Comparison of ENCODE assay signal across 13 mouse cellular contexts in the genomic region with DNA sequence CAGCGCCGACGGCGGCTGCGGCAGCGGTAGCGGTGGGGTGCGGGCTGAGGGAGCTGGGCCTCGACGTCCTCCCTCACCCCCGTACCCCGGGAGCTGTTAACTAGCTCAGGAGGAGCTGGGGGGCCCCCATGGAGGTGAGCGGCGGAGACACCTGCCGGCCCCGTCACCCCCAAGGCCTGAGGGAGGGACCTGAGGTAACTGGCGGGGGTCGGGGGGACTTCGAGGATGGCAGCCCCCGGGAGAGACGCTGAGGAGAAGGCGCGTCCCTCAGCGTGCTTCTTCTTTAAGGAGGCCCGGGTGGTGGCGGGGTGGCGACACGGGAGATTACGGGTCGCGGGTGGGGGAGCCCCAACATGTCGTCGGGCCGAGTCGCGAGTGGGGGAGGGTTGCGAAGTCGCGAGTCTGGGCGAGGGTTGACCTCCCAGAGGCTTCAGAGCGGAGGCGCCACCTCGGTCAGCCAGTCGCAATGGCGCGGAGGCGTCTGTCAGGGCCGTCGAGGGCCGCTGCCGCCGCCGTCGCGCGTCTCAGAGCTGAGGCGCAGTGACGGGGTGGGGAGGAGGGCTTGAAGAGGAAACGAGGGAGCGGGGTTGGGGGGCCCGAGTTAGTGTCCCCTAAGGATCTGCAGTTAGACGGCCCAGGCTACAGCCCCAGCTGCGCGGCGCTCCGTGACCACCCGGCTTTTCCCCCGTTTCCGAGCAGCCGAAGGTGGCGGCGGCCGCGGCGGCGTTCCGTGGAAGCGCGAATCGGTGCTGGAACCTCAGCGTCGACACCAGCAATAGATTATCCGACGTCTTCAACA. TPM values are rescaled to one million over a fixed set of nuclear protein-coding genes. Genes with fewer than 3 reads are reported as not detected.
DNase-seq lines count a peak whose midpoint lies in the region; ATAC-seq and TF ChIP-seq lines count a peak whose summit lies in the region.
"Had no signal": no experiment of that assay in that cellular context is flagged by ENCODE, and none has a peak within 500 bp of the region (broad histone marks: within the 10 kb centered on the region; RNA-seq: fewer than 3 reads in every experiment).

No protein-coding gene starts in this region.

- H3K36me3 ChIP-seq in heart, embryonic 14.5 days (ENCODE audit: control insufficient read depth, insufficient read depth, low read length): no peaks in the 10 kb centered on the region
- no peaks in the 10 kb centered on the region for H3K36me3 ChIP-seq in midbrain, postnatal 0 days (ENCODE audit: insufficient read depth, low read length)
- H3K36me3 ChIP-seq in midbrain, embryonic 15.5 days (replicated peaks): no peaks in the 10 kb centered on the region
- no peaks in the 10 kb centered on the region for H3K36me3 ChIP-seq in intestine, embryonic 16.5 days (ENCODE audit: control insufficient read depth, insufficient read depth, low read length)

- no peak for TF ChIP-seq CTCF in midbrain, postnatal 0 days (IDR thresholded peaks at IDR 0.05)

- peaks cover 0 to 2% of the 10 kb centered on the region in 2 experiments; a peak in 1 of 4 replicates for H3K4me1 ChIP-seq in heart, embryonic 14.5 days (ENCODE audit: control insufficient read depth in 2 of 2, insufficient read depth in 2 of 2, low read length in 2 of 2)
- no peaks in the 10 kb centered on the region for H3K4me1 ChIP-seq in midbrain, postnatal 0 days (ENCODE audit: insufficient read depth, low read length)
- no peaks in the 10 kb centered on the region for H3K4me1 ChIP-seq in midbrain, embryonic 15.5 days
- H3K4me1 ChIP-seq in intestine, embryonic 16.5 days (ENCODE audit: control insufficient read depth, insufficient read depth, low read length): no peaks in the 10 kb centered on the region

- peak overlapping the region; percentile 2 to 34; a peak in 3 of 4 replicates for H3K4me3 ChIP-seq in heart, embryonic 14.5 days (ENCODE audit: control insufficient read depth in 1 of 2, insufficient read depth in 1 of 2, low read depth in 1 of 2, low read length in 2 of 2)
- H3K4me3 ChIP-seq in midbrain, postnatal 0 days (ENCODE audit: low read depth, low read length): 0 out of 2 replicates have a peak overlapping the region, but pooled peaks have one; percentile 5
- no peak overlapping the region for H3K4me3 ChIP-seq in midbrain, embryonic 15.5 days
- peak overlapping the region; percentile 16 for H3K4me3 ChIP-seq in intestine, embryonic 16.5 days (ENCODE audit: low read length)

- ATAC-seq in heart, embryonic 14.5 days (ENCODE audit: insufficient number of reproducible peaks, insufficient read depth, low FRiP score, low read depth): no peak
- no peak for ATAC-seq in midbrain, postnatal 0 days (ENCODE audit: low FRiP score)
- ATAC-seq in midbrain, embryonic 15.5 days (replicated peaks): no peak
- ATAC-seq in intestine, embryonic 16.5 days: no peak

- peaks cover 32% of the 10 kb centered on the region for H3K27me3 ChIP-seq in heart, embryonic 14.5 days (ENCODE audit: control insufficient read depth, insufficient read depth, low read length)
- peaks cover 16% of the 10 kb centered on the region for H3K27me3 ChIP-seq in midbrain, postnatal 0 days (ENCODE audit: insufficient read depth, low read length)
- H3K27me3 ChIP-seq in midbrain, embryonic 15.5 days (replicated peaks): peaks cover 14% of the 10 kb centered on the region
- H3K27me3 ChIP-seq in intestine, embryonic 16.5 days (replicated peaks; ENCODE audit: control insufficient read depth, insufficient read depth, low read length): peaks cover 17% of the 10 kb centered on the region
- H3K27me3 ChIP-seq: CH12.LX had no signal

- DNase-seq in heart, adult 18-20 months: no peak
- no peak for DNase-seq in midbrain, postnatal 0 days (ENCODE audit: low spot score)
- DNase-seq in left cerebral cortex, adult 8-10 months (ENCODE audit: low spot score in 2 of 2): no peak
- no peak for DNase-seq in right cerebral cortex, adult 2 months (ENCODE audit: low spot score in 2 of 2)
- no peak for DNase-seq in thymus, postnatal 14 days
- DNase-seq: adrenal gland, postnatal 36 days; cerebellum, adult 9-10 months; lung, adult 2 months had no signal

- H3K9me3 ChIP-seq in heart, embryonic 14.5 days (ENCODE audit: control insufficient read depth, low read length): peaks cover 14% of the 10 kb centered on the region
- no peaks in the 10 kb centered on the region for H3K9me3 ChIP-seq in midbrain, postnatal 0 days (ENCODE audit: low read length)
- H3K9me3 ChIP-seq in midbrain, embryonic 15.5 days: no peaks in the 10 kb centered on the region
- H3K9me3 ChIP-seq in intestine, embryonic 16.5 days (ENCODE audit: control insufficient read depth, low read length): peaks cover 8% of the 10 kb centered on the region

- 39% methylated on average over 74 of the region's 84 CpGs for WGBS in heart, embryonic 14.5 days
- WGBS in midbrain, postnatal 0 days: 47% methylated on average over 77 of the region's 84 CpGs
- WGBS in midbrain, embryonic 15.5 days: 55% methylated on average over 71 of the region's 84 CpGs
- 44% methylated on average over 84 of the region's 84 CpGs for WGBS in intestine, embryonic 16.5 days

- peak overlapping the region; percentile 55 for H3K4me2 ChIP-seq in heart, embryonic 14.5 days (ENCODE audit: low read length)
- no peak overlapping the region for H3K4me2 ChIP-seq in midbrain, postnatal 0 days (ENCODE audit: low read depth, low read length, poor library complexity, severe bottlenecking)
- H3K4me2 ChIP-seq in midbrain, embryonic 15.5 days: no peak overlapping the region
- no peak overlapping the region for H3K4me2 ChIP-seq in intestine, embryonic 16.5 days (ENCODE audit: low read depth, low read length)

- no peak overlapping the region for H3K9ac ChIP-seq in heart, embryonic 14.5 days (ENCODE audit: low read length)
- no peak overlapping the region for H3K9ac ChIP-seq in midbrain, postnatal 0 days (replicated peaks; ENCODE audit: low read length, poor library complexity, severe bottlenecking)
- H3K9ac ChIP-seq in midbrain, embryonic 15.5 days: no peak overlapping the region
- H3K9ac ChIP-seq in intestine, embryonic 16.5 days (ENCODE audit: low read depth, low read length): no peak overlapping the region

- no peak overlapping the region for H3K27ac ChIP-seq in heart, embryonic 14.5 days (replicated peaks in 1 of 2; ENCODE audit: control insufficient read depth in 1 of 2, insufficient read depth in 1 of 2, low read depth in 2 of 2, low read length in 2 of 2)
- H3K27ac ChIP-seq in midbrain, postnatal 0 days (ENCODE audit: low read depth, low read length): no peak overlapping the region
- no peak overlapping the region for H3K27ac ChIP-seq in midbrain, embryonic 15.5 days
- H3K27ac ChIP-seq in intestine, embryonic 16.5 days (ENCODE audit: low read length): no peak overlapping the region

RNA-seq across cellular contexts. Expression of a gene that starts 2.3 kb away (rescaled TPM):
- polyA plus RNA-seq in heart, embryonic 14.5 days (2014; fragmentation: Nextera tagmentation; extraction: Ambion mirVana): 1.1 TPM in 2 replicates
- total RNA-seq in heart, adult 18-20 months (2021): not detected
- total RNA-seq in midbrain, postnatal 0 days (2014; rRNA removed): not detected in 2 replicates
- 0.21 and 0.23 TPM in 2 replicates for polyA plus RNA-seq in midbrain, postnatal 0 days (2015; fragmentation: Nextera tagmentation; extraction: Ambion mirVana)
- polyA plus RNA-seq in midbrain, embryonic 15.5 days (2015; fragmentation: Nextera tagmentation; extraction: Ambion mirVana): 0.13 TPM in 1 of 2 replicates, not detected in the other
- 0.24 and 0.65 TPM in 2 replicates for polyA plus RNA-seq in intestine, embryonic 16.5 days (2015; fragmentation: Nextera tagmentation; extraction: Ambion mirVana)
- not detected for total RNA-seq in left cerebral cortex, adult 8-10 months (2022)
- total RNA-seq: adrenal gland, postnatal 36 days; CH12.LX; neutrophil, adult 5-6 weeks had no signal
- polyA plus RNA-seq: lung, adult 2 months had no signal

RNA-seq across cellular contexts. Expression of a gene that starts 31.7 kb away (rescaled TPM):
- polyA plus RNA-seq in heart, embryonic 14.5 days (2014; fragmentation: Nextera tagmentation; extraction: Ambion mirVana): 31.9 and 36.1 TPM in 2 replicates
- total RNA-seq in heart, adult 18-20 months (2021): 10 to 100 TPM; 20.4 to 29.6 TPM
- 23.9 and 31.0 TPM in 2 replicates for total RNA-seq in midbrain, postnatal 0 days (2014; rRNA removed)
- polyA plus RNA-seq in midbrain, postnatal 0 days (2015; fragmentation: Nextera tagmentation; extraction: Ambion mirVana): 33.8 and 35.1 TPM in 2 replicates
- polyA plus RNA-seq in midbrain, embryonic 15.5 days (2015; fragmentation: Nextera tagmentation; extraction: Ambion mirVana): 36.6 and 37.4 TPM in 2 replicates
- polyA plus RNA-seq in intestine, embryonic 16.5 days (2015; fragmentation: Nextera tagmentation; extraction: Ambion mirVana): 36.7 and 39.9 TPM in 2 replicates
- 10 to 100 TPM; 23.9 to 37.7 (median 26.3) TPM for total RNA-seq in left cerebral cortex, adult 8-10 months (2022)
